Mouse (Mus musculus) kidney, adult 2 months (tissue): ENCODE results near the gene Dpt. TPM values are rescaled to one million over a fixed set of nuclear protein-coding genes. Genes with fewer than 3 reads are reported as not detected.
A peak's percentile ranks its signal among the peaks of the same experiment; 100 is the strongest.
"Not testable (repeated sequence)": the region's sequence is repeated elsewhere in the genome, so short reads cannot be mapped to it uniquely, and the experiment has no call there.

Experiments
- DNase-seq: peaks from one replicate; pipeline ENCODE4 v3.0.0; 2021
- H3K27ac ChIP-seq: fragments of 200-500 bp; 2 replicates; pipeline ENCODE4 v1.5.1; 2012; ENCODE audit warnings: low read depth, low read length, control low read depth, inconsistent platforms; ENCODE audit not compliant: insufficient read depth
- H3K27me3 ChIP-seq: fragments of 200-500 bp; replicated peaks from 2 replicates; pipeline ENCODE4 v1.6.1; 2012; ENCODE audit warnings: mild to moderate bottlenecking, moderate library complexity, low read length, inconsistent platforms; ENCODE audit not compliant: control insufficient read depth, insufficient read depth
- H3K36me3 ChIP-seq: fragments of 200-500 bp; 2 replicates; pipeline ENCODE4 v1.6.1; 2012; ENCODE audit warnings: mild to moderate bottlenecking, moderate library complexity, low read length, inconsistent platforms; ENCODE audit not compliant: control insufficient read depth, insufficient read depth
- H3K4me1 ChIP-seq: fragments of 200-500 bp; 2 replicates; pipeline ENCODE4 v1.6.1; 2011; ENCODE audit warnings: low read length; ENCODE audit not compliant: control insufficient read depth, insufficient read depth
- H3K4me3 ChIP-seq: fragments of 200-500 bp; 2 replicates; pipeline ENCODE4 v1.5.1; 2011; ENCODE audit warnings: mild to moderate bottlenecking, low read depth, low read length, control low read depth; ENCODE audit not compliant: insufficient read depth
- CTCF ChIP-seq: fragments of 200-500 bp; conservative IDR thresholded peaks from 2 replicates; pipeline ENCODE4 v1.5.1; 2011; ENCODE audit warnings: low read depth, mild to moderate bottlenecking, control low read depth, low read length, moderate library complexity, mixed read lengths; ENCODE audit not compliant: insufficient read depth, insufficient read length
- POLR2A ChIP-seq: fragments of 200-500 bp; IDR thresholded peaks from one replicate; pipeline ENCODE4 v1.6.1; 2011; ENCODE audit warnings: low read depth, low read length, control low read depth
- WGBS: fragments of 180-500 bp; shearing (Covaris S2); methylation state at CpG from one replicate; pipeline ENCODE4 v1.1.7; 2018; 5-methylcytosine and 5-hydroxymethylcytosine counted together
- polyA plus RNA-seq: library from polyadenylated mRNA; depleted of rRNA; stranded (reverse); fragments of >200 nt; gene quantifications from 2 replicates; pipeline ENCODE4 v1.2.3, GENCODE M21; 2012

The Dpt gene
- polyA plus RNA-seq, 1 experiment = 9.8 TPM

GRCm38 (mm10) chr1:164848616-164849265 is 52.3 kb downstream of the Dpt start:
- Histone ChIP-seq H3K27ac (no peak overlapping the region), H3K27me3 (no peaks in the 10 kb centered on the region), H3K4me1 (no peaks in the 10 kb centered on the region), H3K36me3 (no peaks in the 10 kb centered on the region), H3K4me3 (no peak overlapping the region)
- no peak for TF ChIP-seq CTCF
- TF ChIP-seq POLR2A = no peak
- DNase-seq = peak; percentile 19
- WGBS = 75% methylated on average over 7 of the region's 7 CpGs

DNA sequence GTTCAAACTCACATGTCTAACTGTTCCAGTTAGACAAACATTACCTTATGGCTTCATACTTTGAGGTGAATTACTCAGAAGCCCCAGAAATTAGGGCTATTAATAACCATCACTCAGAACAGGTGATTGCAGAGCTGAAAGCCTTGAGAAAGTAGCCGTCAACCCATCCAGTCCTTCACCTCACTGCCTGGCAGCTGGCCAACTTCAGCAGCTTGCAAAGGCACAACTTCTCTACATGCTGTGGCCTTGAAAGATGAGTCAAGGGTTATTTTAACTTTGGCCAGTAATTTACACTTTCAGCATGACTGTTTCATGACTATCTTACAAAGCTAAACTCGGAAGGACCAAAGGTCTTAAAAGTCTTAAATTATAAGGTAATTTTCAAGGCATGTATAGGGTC is 59.3 kb downstream of the Dpt start:
- H3K27me3 ChIP-seq, H3K36me3 ChIP-seq, H3K27ac ChIP-seq, H3K4me1 ChIP-seq, H3K4me3 ChIP-seq: not testable (repeated sequence)
- DNase-seq = peak; percentile 54
- WGBS = 17% methylated on average over 2 of the region's 2 CpGs

GRCm38 (mm10) chr1:164859952-164860351 is 63.5 kb downstream of the Dpt start:
- WGBS = 80% methylated on average over 11 of the region's 11 CpGs
- Histone ChIP-seq H3K4me3 (no peak overlapping the region), H3K27me3 (no peaks in the 10 kb centered on the region), H3K36me3 (no peaks in the 10 kb centered on the region), H3K27ac (no peak overlapping the region), H3K4me1 (peaks cover 8% of the 10 kb centered on the region; the same call in 1 of the 2 replicates)
- DNase-seq = no peak
- TF ChIP-seq CTCF = no peak
- TF ChIP-seq POLR2A = no peak

DNA sequence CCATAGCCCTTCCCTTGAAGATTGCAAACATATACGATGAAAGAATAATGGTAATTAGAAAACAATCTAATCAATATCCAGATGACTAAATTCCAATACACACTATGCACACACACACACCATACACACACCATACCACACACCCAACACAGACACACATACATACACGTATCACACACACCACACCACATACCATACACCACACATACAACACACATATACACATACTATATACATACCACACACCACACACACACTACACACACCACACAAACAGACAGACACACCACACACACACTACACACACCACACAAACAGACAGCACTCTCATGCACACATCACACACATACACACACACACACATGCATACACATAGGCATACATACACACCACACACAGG is 64.3 kb downstream of the Dpt start:
- Histone ChIP-seq H3K27me3 (no peaks in the 10 kb centered on the region), H3K27ac (no peak overlapping the region), H3K4me3 (no peak overlapping the region), H3K4me1 (peaks cover 8% of the 10 kb centered on the region; the same call in 1 of the 2 replicates), H3K36me3 (no peaks in the 10 kb centered on the region)
- 91% methylated on average over 2 of the region's 2 CpGs for WGBS
- no peak for DNase-seq
- no peak for TF ChIP-seq POLR2A
- no peak for TF ChIP-seq CTCF

DNA sequence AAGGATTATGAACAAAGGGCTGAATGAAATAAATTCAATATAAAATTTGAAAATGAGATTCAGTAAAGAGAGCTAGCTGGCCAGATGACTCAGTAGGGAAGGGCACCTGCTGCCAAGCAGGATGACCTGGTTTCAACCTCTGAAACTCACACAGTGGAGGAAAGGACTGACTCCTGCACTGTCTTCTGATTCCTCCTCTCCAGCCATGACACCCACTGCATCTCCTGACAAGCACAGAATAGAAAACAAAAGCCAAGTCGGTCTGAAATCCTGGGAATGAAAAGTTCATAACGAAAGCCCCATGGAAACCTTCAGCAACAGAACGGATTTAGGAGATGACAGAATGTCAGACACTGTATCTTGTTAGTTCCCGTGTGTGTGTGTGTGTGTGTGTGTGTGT is 65.1 kb downstream of the Dpt start:
- DNase-seq = no peak
- Histone ChIP-seq H3K36me3 (no peaks in the 10 kb centered on the region), H3K4me3 (no peak overlapping the region), H3K27ac (no peak overlapping the region), H3K27me3 (no peaks in the 10 kb centered on the region), H3K4me1 (peaks cover 8% of the 10 kb centered on the region; the same call in 1 of the 2 replicates)
- TF ChIP-seq POLR2A = no peak
- TF ChIP-seq CTCF = no peak
- WGBS = 83% methylated on average over 4 of the region's 4 CpGs

GRCm38 (mm10) chr1:164862946-164863883 is 66.8 kb downstream of the Dpt start:
- peak overlapping the region; percentile 49; the same call in 1 of the 2 replicates for H3K27ac ChIP-seq
- DNase-seq = peak; percentile 66
- no peaks in the 10 kb centered on the region for H3K36me3 ChIP-seq
- 43% methylated on average over 12 of the region's 12 CpGs for WGBS
- H3K27me3 ChIP-seq = no peaks in the 10 kb centered on the region
- TF ChIP-seq POLR2A = no peak
- no peak for TF ChIP-seq CTCF
- peaks cover 8% of the 10 kb centered on the region; the same call in 1 of the 2 replicates for H3K4me1 ChIP-seq
- H3K4me3 ChIP-seq = no peak overlapping the region

- H3K27me3 ChIP-seq = no peaks in the 10 kb centered on the region
- no peak overlapping the region for H3K4me3 ChIP-seq
- DNase-seq = no peak
- TF ChIP-seq CTCF = no peak
- TF ChIP-seq POLR2A = no peak
- WGBS = 96% methylated on average over 3 of the region's 3 CpGs
- no peaks in the 10 kb centered on the region for H3K36me3 ChIP-seq
- H3K27ac ChIP-seq = no peak overlapping the region
- peaks cover 8% of the 10 kb centered on the region; the same call in 1 of the 2 replicates for H3K4me1 ChIP-seq
Measured at GRCm38 (mm10) chr1:164864666-164865065, 68.2 kb downstream of the Dpt start.
